Mouse (Mus musculus) lung, embryonic 15.5 days (tissue): ENCODE data around the gene Zzef1. TPM values are rescaled to one million over a fixed set of nuclear protein-coding genes. Genes with fewer than 3 reads are reported as not detected.

Experiments
- ATAC-seq: fragments of 200-750 bp; cut with Nextera tagmentation; 2 replicates; pipeline ENCODE4 v1.8.0; 2017; ENCODE audit warnings: moderate number of reproducible peaks, borderline replicate concordance; ENCODE audit not compliant: low FRiP score, low TSS enrichment; ENCODE audit errors: extremely low read depth
- H3K27ac ChIP-seq: fragments of 300-500 bp; sonication (generic); 2 replicates; pipeline ENCODE4 v1.5.1; 2015; ENCODE audit warnings: moderate library complexity, mild to moderate bottlenecking, inconsistent platforms
- H3K27me3 ChIP-seq: fragments of 300-500 bp; sonication (generic); 2 replicates; pipeline ENCODE4 v1.6.1; 2015; ENCODE audit warnings: inconsistent platforms
- H3K36me3 ChIP-seq: fragments of 300-500 bp; sonication (generic); 2 replicates; pipeline ENCODE4 v1.6.1; 2015; ENCODE audit warnings: inconsistent platforms
- H3K4me1 ChIP-seq: fragments of 300-500 bp; sonication (generic); 2 replicates; pipeline ENCODE4 v1.6.1; 2015; ENCODE audit warnings: inconsistent platforms
- H3K4me2 ChIP-seq: fragments of 300-500 bp; sonication (generic); 2 replicates; pipeline ENCODE4 v1.6.1; 2015; ENCODE audit warnings: inconsistent platforms, mild to moderate bottlenecking, moderate library complexity
- H3K4me3 ChIP-seq: fragments of 300-500 bp; sonication (generic); 2 replicates; pipeline ENCODE4 v1.5.1; 2015; ENCODE audit warnings: mild to moderate bottlenecking, inconsistent platforms
- H3K9ac ChIP-seq: fragments of 300-500 bp; sonication (generic); 2 replicates; pipeline ENCODE4 v1.6.1; 2015; ENCODE audit warnings: inconsistent platforms
- H3K9me3 ChIP-seq: fragments of 300-500 bp; sonication (generic); 2 replicates; pipeline ENCODE4 v1.6.1; 2016; ENCODE audit warnings: inconsistent platforms
- WGBS: fragments of 180-500 bp; shearing (Covaris S2); methylation state at CpG from one replicate; pipeline ENCODE4 v1.1.7; 2015; 5-methylcytosine and 5-hydroxymethylcytosine counted together
- polyA plus RNA-seq: library from polyadenylated mRNA; unstranded; fragments of >200 nt; fragmentation: Nextera tagmentation; extraction: Ambion mirVana; gene quantifications from 2 replicates; pipeline ENCODE4 v1.2.1, GENCODE M21; 2015

Zzef1 gene
- polyA plus RNA-seq, 1 experiment from 2014 or later = 9.3 TPM

DNA sequence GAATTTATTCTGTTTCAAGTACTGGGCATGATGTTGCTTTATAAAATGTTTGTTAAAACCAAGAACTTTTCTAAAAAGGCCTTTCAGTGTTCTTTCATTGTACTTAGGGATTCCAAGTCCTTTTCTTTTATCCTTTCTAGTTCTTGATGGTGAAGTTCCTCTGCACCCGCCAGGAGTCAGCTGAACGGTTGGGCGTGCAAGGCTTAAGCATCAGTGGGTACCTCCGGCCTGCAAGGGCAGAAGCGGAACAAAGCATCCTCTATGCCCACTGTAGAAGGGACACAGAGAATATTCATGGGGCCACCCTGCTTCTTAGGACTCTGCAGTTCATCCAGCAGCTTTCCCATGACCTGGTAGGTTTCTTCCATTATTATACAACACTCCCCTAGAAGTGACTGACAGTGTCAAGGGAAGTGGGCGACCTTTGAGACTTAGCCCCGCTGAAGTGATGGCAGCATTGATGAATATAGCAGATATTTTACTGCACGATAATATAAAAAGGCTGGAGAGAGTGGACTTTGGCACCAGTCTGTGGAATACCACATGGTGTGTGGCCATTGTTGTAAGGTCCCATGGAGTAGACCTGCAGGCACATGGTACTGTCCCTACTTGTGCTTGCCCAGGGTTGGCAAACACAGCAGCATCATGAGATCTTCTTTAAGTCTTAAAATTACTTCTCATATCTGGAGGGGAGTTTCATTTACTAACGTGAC lies 54.5 kb downstream of the Zzef1 start:
- H3K4me3 ChIP-seq = no peak overlapping the region
- H3K9me3 ChIP-seq = no peaks in the 10 kb centered on the region
- H3K27me3 ChIP-seq = no peaks in the 10 kb centered on the region
- H3K27ac ChIP-seq = no peak overlapping the region
- H3K9ac ChIP-seq = no peak overlapping the region
- ATAC-seq = no peak
- no peak overlapping the region for H3K4me2 ChIP-seq
- H3K36me3 ChIP-seq = peaks cover 55% of the 10 kb centered on the region
- WGBS = 85% methylated on average over 9 of the region's 9 CpGs
- H3K4me1 ChIP-seq = no peaks in the 10 kb centered on the region

DNA sequence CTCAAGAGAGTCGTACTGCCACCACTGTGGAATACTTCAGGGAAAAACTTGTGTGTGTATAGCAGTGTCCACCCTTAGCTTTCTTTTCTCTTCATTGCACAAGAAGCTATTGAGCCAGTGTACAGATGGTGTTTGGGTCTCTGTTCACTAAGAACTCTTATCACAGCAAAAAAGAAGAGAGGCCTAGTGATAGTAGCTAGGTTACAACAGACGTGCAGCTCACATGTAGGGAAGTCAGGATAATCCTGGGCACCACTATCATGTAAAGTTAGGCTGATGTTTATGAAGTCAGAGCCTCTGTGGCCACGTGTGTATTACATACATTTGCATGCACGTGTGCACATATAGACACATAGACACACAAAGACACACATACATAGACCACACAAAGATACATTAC lies 55.2 kb downstream of the Zzef1 start:
- 83% methylated on average over 4 of the region's 4 CpGs for WGBS
- H3K27me3 ChIP-seq = no peaks in the 10 kb centered on the region
- no peak for ATAC-seq
- H3K36me3 ChIP-seq = peaks cover 58% of the 10 kb centered on the region
- no peaks in the 10 kb centered on the region for H3K4me1 ChIP-seq
- H3K4me2 ChIP-seq = no peak overlapping the region
- no peak overlapping the region for H3K27ac ChIP-seq
- no peak overlapping the region for H3K4me3 ChIP-seq
- H3K9me3 ChIP-seq = no peaks in the 10 kb centered on the region
- no peak overlapping the region for H3K9ac ChIP-seq

DNA sequence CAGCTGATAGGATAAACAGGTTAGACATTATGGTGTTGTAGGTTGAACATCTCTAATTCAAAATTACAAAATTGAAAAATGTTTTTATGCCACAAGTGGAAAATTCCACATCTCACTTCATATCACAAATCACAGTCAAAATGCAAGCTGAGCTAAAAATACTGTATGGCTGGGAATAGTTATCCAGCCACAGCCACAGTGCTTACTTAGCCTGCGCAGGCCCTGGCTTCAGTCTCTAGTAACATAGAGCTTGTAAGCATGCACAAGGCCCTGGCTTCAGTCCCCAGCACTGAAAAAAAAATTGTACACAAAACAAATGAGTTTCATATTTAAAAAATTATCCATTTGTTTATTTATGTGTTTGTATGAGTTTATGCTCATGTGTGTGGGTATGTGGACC lies 56.1 kb downstream of the Zzef1 start:
- no peaks in the 10 kb centered on the region for H3K4me1 ChIP-seq
- ATAC-seq = no peak
- H3K27me3 ChIP-seq = no peaks in the 10 kb centered on the region
- peaks cover 62% of the 10 kb centered on the region for H3K36me3 ChIP-seq
- no peak overlapping the region for H3K27ac ChIP-seq
- WGBS = 94% methylated on average over 1 of the region's 1 CpGs
- H3K9ac ChIP-seq = no peak overlapping the region
- H3K4me3 ChIP-seq = no peak overlapping the region
- no peaks in the 10 kb centered on the region for H3K9me3 ChIP-seq
- no peak overlapping the region for H3K4me2 ChIP-seq

DNA sequence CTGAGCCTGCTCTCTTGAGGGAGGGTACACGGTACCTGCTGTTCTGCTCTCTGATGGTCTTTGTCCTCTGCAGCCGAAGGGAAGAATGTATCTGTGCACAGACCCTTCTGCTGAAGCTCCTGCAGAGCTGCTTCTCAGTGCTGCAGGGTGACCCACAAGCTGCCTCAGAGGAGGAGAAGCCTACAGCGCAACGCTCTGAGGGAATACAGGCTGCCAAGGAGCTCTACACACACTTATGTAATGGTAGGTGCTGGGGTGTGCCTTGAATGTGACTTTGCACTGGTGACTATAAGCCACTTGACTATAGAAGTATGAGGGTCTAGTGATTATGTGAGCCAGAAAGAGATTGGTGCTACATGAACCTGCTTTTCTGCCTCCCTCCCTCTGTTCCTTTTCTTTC lies 57.1 kb downstream of the Zzef1 start:
- no peaks in the 10 kb centered on the region for H3K9me3 ChIP-seq
- no peak overlapping the region for H3K4me3 ChIP-seq
- H3K27me3 ChIP-seq = no peaks in the 10 kb centered on the region
- no peaks in the 10 kb centered on the region for H3K4me1 ChIP-seq
- no peak overlapping the region for H3K27ac ChIP-seq
- no peak overlapping the region for H3K4me2 ChIP-seq
- ATAC-seq = no peak
- H3K36me3 ChIP-seq = peaks cover 71% of the 10 kb centered on the region
- WGBS = 85% methylated on average over 4 of the region's 4 CpGs
- H3K9ac ChIP-seq = no peak overlapping the region

- H3K9ac ChIP-seq = no peak overlapping the region
- no peaks in the 10 kb centered on the region for H3K9me3 ChIP-seq
- H3K27me3 ChIP-seq = no peaks in the 10 kb centered on the region
- H3K36me3 ChIP-seq = peaks cover 63% of the 10 kb centered on the region
- WGBS = 87% methylated on average over 3 of the region's 3 CpGs
- H3K4me2 ChIP-seq = no peak overlapping the region
- no peak overlapping the region for H3K4me3 ChIP-seq
- no peak for ATAC-seq
- no peak overlapping the region for H3K27ac ChIP-seq
- no peaks in the 10 kb centered on the region for H3K4me1 ChIP-seq
These were observed 58.2 kb downstream of the Zzef1 start for GRCm38 (mm10) chr11:72854251-72854650.

GRCm38 (mm10) chr11:72856764-72857163 lies 60.7 kb downstream of the Zzef1 start:
- no peak for ATAC-seq
- Histone ChIP-seq H3K27ac (no peak overlapping the region), H3K4me3 (no peak overlapping the region), H3K4me2 (no peak overlapping the region), H3K9me3 (no peaks in the 10 kb centered on the region), H3K9ac (no peak overlapping the region), H3K36me3 (peaks cover 67% of the 10 kb centered on the region), H3K4me1 (no peaks in the 10 kb centered on the region), H3K27me3 (no peaks in the 10 kb centered on the region)
- WGBS = 83% methylated on average over 2 of the region's 2 CpGs

DNA sequence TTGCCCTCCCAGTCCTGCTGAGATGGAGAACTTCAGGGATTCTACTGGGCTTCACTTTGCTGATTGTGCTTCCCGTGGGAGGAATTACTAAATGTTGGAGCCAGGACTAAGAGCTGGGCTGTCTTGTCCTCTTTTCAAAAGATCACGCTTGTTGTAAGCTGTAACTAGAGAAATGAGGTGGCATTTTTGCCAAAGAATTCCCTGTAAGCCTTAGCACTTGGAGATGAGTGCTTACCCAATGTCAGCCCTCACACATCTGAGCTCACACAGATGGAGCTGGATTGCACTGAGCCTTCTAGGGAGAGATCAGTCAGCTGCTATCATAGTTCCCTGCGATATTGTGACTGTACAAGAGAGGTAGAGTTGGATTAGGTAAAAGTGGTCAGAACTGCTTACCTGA lies 65.2 kb downstream of the Zzef1 start:
- Histone ChIP-seq H3K9me3 (no peaks in the 10 kb centered on the region), H3K36me3 (peaks cover 62% of the 10 kb centered on the region), H3K4me1 (no peaks in the 10 kb centered on the region), H3K4me2 (no peak overlapping the region), H3K9ac (no peak overlapping the region), H3K27ac (no peak overlapping the region), H3K27me3 (no peaks in the 10 kb centered on the region), H3K4me3 (no peak overlapping the region)
- WGBS = 82% methylated on average over 3 of the region's 3 CpGs
- no peak for ATAC-seq

GRCm38 (mm10) chr11:72866446-72866845 lies 70.4 kb downstream of the Zzef1 start:
- H3K9me3 ChIP-seq = no peaks in the 10 kb centered on the region
- no peak overlapping the region for H3K4me2 ChIP-seq
- H3K9ac ChIP-seq = no peak overlapping the region
- no peaks in the 10 kb centered on the region for H3K27me3 ChIP-seq
- H3K27ac ChIP-seq = no peak overlapping the region
- no peak overlapping the region for H3K4me3 ChIP-seq
- H3K36me3 ChIP-seq = peaks cover 62% of the 10 kb centered on the region
- H3K4me1 ChIP-seq = no peaks in the 10 kb centered on the region
- WGBS = 82% methylated on average over 7 of the region's 7 CpGs
- no peak for ATAC-seq

GRCm38 (mm10) chr11:72872061-72872460 lies 76.0 kb downstream of the Zzef1 start:
- Histone ChIP-seq H3K4me2 (no peak overlapping the region), H3K4me1 (no peaks in the 10 kb centered on the region), H3K36me3 (peaks cover 54% of the 10 kb centered on the region), H3K9ac (no peak overlapping the region), H3K27me3 (no peaks in the 10 kb centered on the region), H3K9me3 (no peaks in the 10 kb centered on the region), H3K27ac (no peak overlapping the region), H3K4me3 (no peak overlapping the region)
- no peak for ATAC-seq
- 65% methylated on average over 1 of the region's 1 CpGs for whole genome bisulfite sequencing

GRCm38 (mm10) chr11:72892623-72893022 lies 96.6 kb downstream of the Zzef1 start:
- H3K4me1 ChIP-seq = no peaks in the 10 kb centered on the region
- no peaks in the 10 kb centered on the region for H3K9me3 ChIP-seq
- H3K27ac ChIP-seq = no peak overlapping the region
- WGBS = 72% methylated on average over 1 of the region's 1 CpGs
- no peaks in the 10 kb centered on the region for H3K27me3 ChIP-seq
- no peak for ATAC-seq
- H3K36me3 ChIP-seq = peaks cover 63% of the 10 kb centered on the region
- no peak overlapping the region for H3K9ac ChIP-seq
- no peak overlapping the region for H3K4me2 ChIP-seq
- no peak overlapping the region for H3K4me3 ChIP-seq

DNA sequence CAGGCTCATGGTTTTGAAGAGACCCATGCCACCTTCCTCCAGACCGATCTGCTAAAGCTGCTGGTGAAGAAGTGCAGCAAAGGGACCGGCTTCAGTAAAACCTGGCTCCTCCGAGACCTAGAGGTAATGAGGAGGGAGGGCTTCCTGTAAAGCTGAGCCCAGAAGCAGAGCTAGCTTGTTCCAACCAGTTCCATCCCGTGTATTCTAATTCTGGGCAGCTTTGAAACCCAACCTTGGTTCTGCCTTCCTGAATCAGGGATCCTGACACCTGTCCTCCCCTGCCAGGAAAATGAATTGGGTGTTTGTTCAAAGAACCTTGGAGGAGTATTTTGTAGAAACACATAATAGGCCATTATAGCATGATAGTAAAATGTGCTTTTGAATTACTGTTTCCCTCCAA lies 112.4 kb downstream of the Zzef1 start:
- 84% methylated on average over 4 of the region's 4 CpGs for WGBS
- ATAC-seq = no peak
- Histone ChIP-seq H3K4me2 (no peak overlapping the region), H3K4me3 (no peak overlapping the region), H3K9me3 (no peaks in the 10 kb centered on the region), H3K27ac (no peak overlapping the region), H3K4me1 (no peaks in the 10 kb centered on the region), H3K9ac (no peak overlapping the region), H3K36me3 (peaks cover 49% of the 10 kb centered on the region), H3K27me3 (no peaks in the 10 kb centered on the region)

- no peak for ATAC-seq
- 72% methylated on average over 7 of the region's 7 CpGs for WGBS
These were observed 121.4 kb downstream of the Zzef1 start for GRCm38 (mm10) chr11:72917299-72917996.

More at GRCm38 (mm10) chr11:72917299-72917996, 121.4 kb downstream of the Zzef1 start:
- H3K9ac ChIP-seq = no peak overlapping the region
- H3K36me3 ChIP-seq = peaks cover 64% of the 10 kb centered on the region
- H3K4me1 ChIP-seq = 0 out of 2 replicates have a peak, but pooled peaks cover 3% of the 10 kb centered on the region
- no peak overlapping the region for H3K4me3 ChIP-seq
- no peak overlapping the region for H3K4me2 ChIP-seq
- no peak overlapping the region for H3K27ac ChIP-seq
- no peaks in the 10 kb centered on the region for H3K27me3 ChIP-seq
- no peaks in the 10 kb centered on the region for H3K9me3 ChIP-seq
